Mouse (Mus musculus) CH12.LX (cell line): ENCODE data around the gene Eif5a2. TPM values are rescaled to one million over a fixed set of nuclear protein-coding genes. Genes with fewer than 3 reads are reported as not detected.

Experiments
- DNase-seq: peaks from one replicate; pipeline ENCODE4 v3.0.0-alpha.2; 2013; ENCODE audit errors: extremely low read depth
- H3K27ac ChIP-seq: 2 replicates; pipeline ENCODE4 v1.5.1; 2012; ENCODE audit warnings: low read depth, mild to moderate bottlenecking, control low read depth, moderate library complexity; ENCODE audit not compliant: insufficient read depth
- H3K27me3 ChIP-seq: replicated peaks from 2 replicates; pipeline ENCODE3; 2012; ENCODE audit warnings: inconsistent platforms
- H3K36me3 ChIP-seq, 2 experiments: replicated peaks in 1 of 2; 2 replicates each; pipeline versions ENCODE3 to v1.6.1; 2012; ENCODE audit warnings: inconsistent platforms in 1 of 2, low read length in 1 of 2, mild to moderate bottlenecking in 1 of 2, mixed read lengths in 1 of 2, moderate library complexity in 1 of 2; ENCODE audit not compliant: control insufficient read depth in 1 of 2, insufficient read depth in 1 of 2
- H3K4me1 ChIP-seq, 2 experiments: 2 replicates each; pipeline ENCODE4 v1.6.1; 2012; ENCODE audit warnings: inconsistent platforms in 1 of 2, moderate library complexity in 1 of 2; ENCODE audit not compliant: insufficient read depth in 2 of 2, control insufficient read depth in 1 of 2
- H3K4me2 ChIP-seq: 2 replicates; pipeline ENCODE4 v1.6.1; 2012; ENCODE audit warnings: low read depth, mild to moderate bottlenecking, control low read depth; ENCODE audit not compliant: poor library complexity, insufficient read depth, severe bottlenecking
- H3K4me3 ChIP-seq, 3 experiments: fragments of 150-350 bp in 1 of 3; sonication (generic) in 1 of 3; replicated peaks in 1 of 3; 2 replicates each; pipeline versions ENCODE3 to v1.5.1; 2011 to 2012; ENCODE audit warnings: low read depth in 2 of 3, low read length in 2 of 3, mild to moderate bottlenecking in 2 of 3, moderate library complexity in 2 of 3, control low read depth in 1 of 3, improper control_type of control experiment in 1 of 3, inconsistent platforms in 1 of 3, mixed read lengths in 1 of 3; ENCODE audit not compliant: poor library complexity in 1 of 3
- H3K79me2 ChIP-seq: replicated peaks from 2 replicates; pipeline ENCODE4 v1.6.1; 2012; ENCODE audit warnings: mild to moderate bottlenecking, moderate library complexity; ENCODE audit not compliant: control insufficient read depth, poor library complexity, insufficient read depth, severe bottlenecking; ENCODE audit errors: extremely low read depth
- H3K9ac ChIP-seq: 2 replicates; pipeline ENCODE4 v1.6.1; 2012; ENCODE audit warnings: low read depth, mild to moderate bottlenecking, control low read depth, moderate library complexity; ENCODE audit not compliant: insufficient read depth
- H3K9me3 ChIP-seq: replicated peaks from 2 replicates; pipeline ENCODE3; 2012; ENCODE audit warnings: low read length, inconsistent platforms, mixed read lengths
- CHD1 ChIP-seq: IDR thresholded peaks from 2 replicates; pipeline ENCODE4 v1.6.1; 2012; ENCODE audit warnings: low read depth, low read length, improper control_type of control experiment, inconsistent platforms
- CHD2 ChIP-seq: IDR thresholded peaks from 2 replicates; pipeline ENCODE4 v1.6.1; 2011; ENCODE audit warnings: low read length, improper control_type of control experiment
- CTCF ChIP-seq, 2 experiments: IDR thresholded peaks in 1 of 2; conservative IDR thresholded peaks in 1 of 2; 2 replicates each; pipeline ENCODE4 v1.5.1; 2011 to 2012; ENCODE audit warnings: low read depth in 2 of 2, low read length in 2 of 2, improper control_type of control experiment in 1 of 2, inconsistent platforms in 1 of 2, mild to moderate bottlenecking in 1 of 2, moderate library complexity in 1 of 2
- E2F4 ChIP-seq: IDR thresholded peaks from 2 replicates; pipeline ENCODE4 v1.6.1; 2011; ENCODE audit warnings: low read depth, low read length, improper control_type of control experiment; ENCODE audit not compliant: insufficient replicate concordance
- ELF1 ChIP-seq: IDR thresholded peaks from 2 replicates; pipeline ENCODE4 v1.6.1; 2014; ENCODE audit warnings: low read depth, mild to moderate bottlenecking, inconsistent platforms, low read length, improper control_type of control experiment
- EP300 ChIP-seq: IDR thresholded peaks from 2 replicates; pipeline ENCODE4 v1.6.1; 2011; ENCODE audit warnings: low read length, improper control_type of control experiment
- ETS1 ChIP-seq: conservative IDR thresholded peaks from 2 replicates; pipeline ENCODE4 v1.6.1; 2012; ENCODE audit warnings: low read depth, mild to moderate bottlenecking, inconsistent platforms, low read length, improper control_type of control experiment, moderate library complexity
- HCFC1 ChIP-seq: IDR thresholded peaks from 2 replicates; pipeline ENCODE4 v1.6.1; 2012; ENCODE audit warnings: low read depth, mild to moderate bottlenecking, inconsistent platforms, low read length, improper control_type of control experiment
- IRF4 ChIP-seq: IDR thresholded peaks from 2 replicates; pipeline ENCODE4 v1.6.1; 2014; ENCODE audit warnings: low read depth, mild to moderate bottlenecking, inconsistent platforms, low read length, improper control_type of control experiment
- JUND ChIP-seq: conservative IDR thresholded peaks from 2 replicates; pipeline ENCODE4 v1.6.1; 2011; ENCODE audit warnings: low read depth, low read length, improper control_type of control experiment
- KAT2A ChIP-seq: IDR thresholded peaks from 2 replicates; pipeline ENCODE4 v1.6.1; 2012; ENCODE audit warnings: low read length, improper control_type of control experiment, inconsistent platforms; ENCODE audit not compliant: insufficient replicate concordance
- MAX ChIP-seq: IDR thresholded peaks from 2 replicates; pipeline ENCODE4 v1.6.1; 2011; ENCODE audit warnings: low read length, improper control_type of control experiment
- MEF2A ChIP-seq: IDR thresholded peaks from 2 replicates; pipeline ENCODE4 v1.6.1; 2014; ENCODE audit warnings: low read depth, mild to moderate bottlenecking, inconsistent platforms, low read length, improper control_type of control experiment, borderline replicate concordance
- MXI1 ChIP-seq: IDR thresholded peaks from 2 replicates; pipeline ENCODE4 v1.6.1; 2011; ENCODE audit warnings: mild to moderate bottlenecking, low read depth, low read length, improper control_type of control experiment
- MYC ChIP-seq: IDR thresholded peaks from 2 replicates; pipeline ENCODE4 v1.6.1; 2011; ENCODE audit warnings: low read depth, mild to moderate bottlenecking, improper control_type of control experiment, low read length
- NELFE ChIP-seq: IDR thresholded peaks from 2 replicates; pipeline ENCODE4 v1.6.1; 2011; ENCODE audit warnings: low read depth, low read length, improper control_type of control experiment
- PAX5 ChIP-seq: IDR thresholded peaks from 2 replicates; pipeline ENCODE4 v1.6.1; 2012; ENCODE audit warnings: low read length, inconsistent platforms, mixed read lengths
- POLR2A ChIP-seq: IDR thresholded peaks from 2 replicates; pipeline ENCODE4 v1.6.1; 2011; ENCODE audit warnings: low read depth, mild to moderate bottlenecking, improper control_type of control experiment, low read length
- POLR2AphosphoS2 ChIP-seq: IDR thresholded peaks from 2 replicates; pipeline ENCODE4 v1.6.1; 2011; ENCODE audit warnings: low read depth, low read length, improper control_type of control experiment
- RAD21 ChIP-seq: IDR thresholded peaks from 2 replicates; pipeline ENCODE4 v1.6.1; 2011; ENCODE audit warnings: low read depth, mild to moderate bottlenecking, low read length, improper control_type of control experiment, moderate library complexity
- SIN3A ChIP-seq: IDR thresholded peaks from 2 replicates; pipeline ENCODE4 v1.6.1; 2012; ENCODE audit warnings: low read length, improper control_type of control experiment, inconsistent platforms
- SMC3 ChIP-seq: IDR thresholded peaks from 2 replicates; pipeline ENCODE4 v1.6.1; 2011; ENCODE audit warnings: low read depth, low read length, improper control_type of control experiment
- UBTF ChIP-seq: IDR thresholded peaks from 2 replicates; pipeline ENCODE4 v1.6.1; 2012; ENCODE audit warnings: low read depth, mild to moderate bottlenecking, inconsistent platforms, low read length, improper control_type of control experiment, moderate library complexity
- USF1 ChIP-seq: IDR thresholded peaks from 2 replicates; pipeline ENCODE4 v1.6.1; 2014; ENCODE audit warnings: low read depth, mild to moderate bottlenecking, inconsistent platforms, low read length, improper control_type of control experiment
- ZC3H11A ChIP-seq: IDR thresholded peaks from 2 replicates; pipeline ENCODE4 v1.6.1; 2012; ENCODE audit warnings: low read depth, mild to moderate bottlenecking, inconsistent platforms, low read length, improper control_type of control experiment
- dilution Hi-C: fragments of 300-500 bp; cut with MboI; formaldehyde crosslinking; loops from 2 replicates; pipeline ENCODE4 v1.14.3; 2020; ENCODE audit warnings: low sequenced_read_pairs; ENCODE audit not compliant: extremely low pct_unique_long_range_greater_than_20kb, extremely low pct_ligation_motif_present
- in situ Hi-C: fragments of 300-500 bp; cut with MboI; formaldehyde crosslinking; loops from 3 replicates; pipeline ENCODE4 v1.14.3; 2019; ENCODE audit warnings: low sequenced_read_pairs, low pct_ligation_motif_present, low pct_unique_long_range_greater_than_20kb, mixed read lengths
- polyA plus RNA-seq: library from polyadenylated mRNA; unstranded; fragments of >175 nt; gene quantifications from 2 replicates; pipeline ENCODE4 v1.2.1, GENCODE M21; 2012; ENCODE audit warnings: low read depth; ENCODE audit not compliant: insufficient read length
- total RNA-seq, 2 experiments: library from RNA; depleted of rRNA; stranded (reverse); fragments of 300-350 nt in 1 of 2; fragments of >200 nt in 1 of 2; gene quantifications; 2 replicates each; pipeline ENCODE4 v1.2.3; 2012 to 2014

The Eif5a2 gene
- total and polyA plus RNA-seq, 3 experiments = not detected

GRCm38 (mm10) chr3:28805301-28806097 lies 24.4 kb downstream of the Eif5a2 start, which contains the start of gene Rpl22l1 (continued):
- TF ChIP-seq JUND = no peak
- TF ChIP-seq NELFE = peak; percentile 98
- TF ChIP-seq MAX = peak; percentile 72
- no peak for TF ChIP-seq CHD1
- no peak for TF ChIP-seq EP300
- TF ChIP-seq ELF1 = peak; percentile 91
- no peak for TF ChIP-seq UBTF
- TF ChIP-seq RAD21 = no peak
- TF ChIP-seq POLR2AphosphoS2 = peak; percentile 92; the same call in 1 of the 2 replicates
- TF ChIP-seq, all 38 proteins: peak for 19

- Histone ChIP-seq H3K4me3 (no peak overlapping the region), H3K9me3 (no peaks in the 10 kb centered on the region), H3K4me1 (peaks cover 0 to 11% of the 10 kb centered on the region in 2 experiments; a peak in 2 of 4 replicates), H3K79me2 (no peaks in the 10 kb centered on the region; the same call in none of the 2 replicates), H3K36me3 (peaks cover 16 to 23% of the 10 kb centered on the region in 2 experiments), H3K4me2 (no peak overlapping the region), H3K9ac (no peak overlapping the region), H3K27me3 (no peaks in the 10 kb centered on the region), H3K27ac (no peak overlapping the region)
- dilution Hi-C loops = no loop called here
- TF ChIP-seq MAX (no peak), SIN3A (no peak), POLR2A (peak; percentile 27), HCFC1 (no peak), ELF1 (no peak), POLR2AphosphoS2 (peak; percentile 61)
- DNase-seq = no peak
- in situ Hi-C loops = no loop called here
Observed at GRCm38 (mm10) chr3:28808039-28808643, 27.1 kb downstream of the Eif5a2 start.

- Histone ChIP-seq H3K4me1 (peaks cover 0 to 4% of the 10 kb centered on the region in 2 experiments; a peak in 2 of 4 replicates), H3K9me3 (no peaks in the 10 kb centered on the region), H3K79me2 (no peaks in the 10 kb centered on the region; the same call in none of the 2 replicates), H3K27me3 (no peaks in the 10 kb centered on the region)
- DNase-seq = no peak
- in situ Hi-C loops = loop anchor here (5.0 kb wide), 1 partner anchor 156 kb away; no protein-coding TSS in a partner anchor
- TF ChIP-seq ETS1 (no peak), SMC3 (no peak), E2F4 (no peak), KAT2A (no peak), CTCF (conservative IDR thresholded peaks at IDR 0.05 in 1 of 2, IDR thresholded peaks at IDR 0.05 in 1 of 2; ENCODE audit: low read depth in 2 of 2, low read length in 2 of 2) (no peak), SIN3A (no peak), PAX5 (no peak), CHD2 (no peak), MXI1 (no peak), NELFE (no peak), USF1 (no peak), IRF4 (no peak), RAD21 (no peak), MYC (no peak), ZC3H11A (no peak), ELF1 (no peak), MEF2A (no peak)
- TF ChIP-seq, all 38 proteins: peak for 0
- H3K4me3 ChIP-seq = no peak overlapping the region
- H3K4me2 ChIP-seq = no peak overlapping the region
- peaks cover 16 to 23% of the 10 kb centered on the region in 2 experiments for H3K36me3 ChIP-seq
- no peak overlapping the region for H3K9ac ChIP-seq
- H3K27ac ChIP-seq = no peak overlapping the region
- dilution Hi-C loops = no loop called here
Observed at GRCm38 (mm10) chr3:28811441-28811840, 30.4 kb downstream of the Eif5a2 start.
